Mouse (Mus musculus) midbrain, embryonic 15.5 days (tissue): Measurements from ENCODE around the gene Iqsec1. TPM values are rescaled to one million over a fixed set of nuclear protein-coding genes. Genes with fewer than 3 reads are reported as not detected.
A peak's percentile ranks its signal among the peaks of the same experiment; 100 is the strongest.

Experiments used
- ATAC-seq: fragments of 200-750 bp; cut with Nextera tagmentation; replicated peaks from 2 replicates; pipeline ENCODE4 v1.8.0; 2017; ENCODE audit warnings: moderate TSS enrichment
- H3K27ac ChIP-seq: fragments of 300-500 bp; sonication (generic); 2 replicates; pipeline ENCODE4 v1.5.1; 2015; ENCODE audit warnings: mild to moderate bottlenecking, inconsistent platforms
- H3K27me3 ChIP-seq: fragments of 300-500 bp; sonication (generic); replicated peaks from 2 replicates; pipeline ENCODE4 v1.6.1; 2015; ENCODE audit warnings: inconsistent platforms
- H3K36me3 ChIP-seq: fragments of 300-500 bp; sonication (generic); replicated peaks from 2 replicates; pipeline ENCODE4 v1.6.1; 2015; ENCODE audit warnings: inconsistent platforms
- H3K4me1 ChIP-seq: fragments of 300-500 bp; sonication (generic); 2 replicates; pipeline ENCODE4 v1.6.1; 2015; ENCODE audit warnings: inconsistent platforms
- H3K4me2 ChIP-seq: fragments of 300-500 bp; sonication (generic); 2 replicates; pipeline ENCODE4 v1.6.1; 2015; ENCODE audit warnings: inconsistent platforms, mild to moderate bottlenecking, moderate library complexity
- H3K4me3 ChIP-seq: fragments of 300-500 bp; sonication (generic); 2 replicates; pipeline ENCODE4 v1.5.1; 2015; ENCODE audit warnings: mild to moderate bottlenecking, inconsistent platforms
- H3K9ac ChIP-seq: fragments of 300-500 bp; sonication (generic); 2 replicates; pipeline ENCODE4 v1.6.1; 2015; ENCODE audit warnings: mild to moderate bottlenecking, inconsistent platforms
- H3K9me3 ChIP-seq: fragments of 300-500 bp; sonication (generic); 2 replicates; pipeline ENCODE4 v1.6.1; 2016; ENCODE audit warnings: inconsistent platforms
- WGBS: fragments of 180-500 bp; shearing (Covaris S2); methylation state at CpG from one replicate; pipeline ENCODE4 v1.1.7; 2015; ENCODE audit warnings: mixed read lengths; 5-methylcytosine and 5-hydroxymethylcytosine counted together
- polyA plus RNA-seq: library from polyadenylated mRNA; unstranded; fragments of >200 nt; fragmentation: Nextera tagmentation; extraction: Ambion mirVana; gene quantifications from 2 replicates; pipeline ENCODE4 v1.2.1, GENCODE M21; 2015

Gene Iqsec1
- polyA plus RNA-seq, 1 experiment from 2014 or later = 25.9 TPM

- Histone ChIP-seq H3K4me2 (no peak overlapping the region), H3K27me3 (no peaks in the 10 kb centered on the region), H3K4me1 (peaks cover 72% of the 10 kb centered on the region), H3K9ac (no peak overlapping the region), H3K9me3 (no peaks in the 10 kb centered on the region), H3K27ac (peak overlapping the region; percentile 49), H3K36me3 (no peaks in the 10 kb centered on the region), H3K4me3 (no peak overlapping the region)
- WGBS = 39% methylated on average over 3 of the region's 3 CpGs
- no peak for ATAC-seq
Observed at GRCm38 (mm10) chr6:90712063-90712462, 276.4 kb downstream of the Iqsec1 start.

- Histone ChIP-seq H3K4me1 (peaks cover 73% of the 10 kb centered on the region), H3K27ac (peak overlapping the region; percentile 49), H3K36me3 (no peaks in the 10 kb centered on the region), H3K9ac (no peak overlapping the region), H3K4me2 (no peak overlapping the region), H3K4me3 (no peak overlapping the region), H3K9me3 (no peaks in the 10 kb centered on the region), H3K27me3 (no peaks in the 10 kb centered on the region)
- ATAC-seq = no peak
- WGBS = 16% methylated on average over 12 of the region's 12 CpGs
Observed at GRCm38 (mm10) chr6:90711476-90712035, 276.9 kb downstream of the Iqsec1 start.

- Histone ChIP-seq H3K4me2 (no peak overlapping the region), H3K4me3 (no peak overlapping the region), H3K27ac (no peak overlapping the region), H3K9me3 (no peaks in the 10 kb centered on the region), H3K36me3 (no peaks in the 10 kb centered on the region), H3K27me3 (no peaks in the 10 kb centered on the region), H3K4me1 (peaks cover 66% of the 10 kb centered on the region), H3K9ac (no peak overlapping the region)
- WGBS = 92% methylated on average over 5 of the region's 5 CpGs
- no peak for ATAC-seq
Observed at GRCm38 (mm10) chr6:90710778-90711177, 277.7 kb downstream of the Iqsec1 start.

DNA sequence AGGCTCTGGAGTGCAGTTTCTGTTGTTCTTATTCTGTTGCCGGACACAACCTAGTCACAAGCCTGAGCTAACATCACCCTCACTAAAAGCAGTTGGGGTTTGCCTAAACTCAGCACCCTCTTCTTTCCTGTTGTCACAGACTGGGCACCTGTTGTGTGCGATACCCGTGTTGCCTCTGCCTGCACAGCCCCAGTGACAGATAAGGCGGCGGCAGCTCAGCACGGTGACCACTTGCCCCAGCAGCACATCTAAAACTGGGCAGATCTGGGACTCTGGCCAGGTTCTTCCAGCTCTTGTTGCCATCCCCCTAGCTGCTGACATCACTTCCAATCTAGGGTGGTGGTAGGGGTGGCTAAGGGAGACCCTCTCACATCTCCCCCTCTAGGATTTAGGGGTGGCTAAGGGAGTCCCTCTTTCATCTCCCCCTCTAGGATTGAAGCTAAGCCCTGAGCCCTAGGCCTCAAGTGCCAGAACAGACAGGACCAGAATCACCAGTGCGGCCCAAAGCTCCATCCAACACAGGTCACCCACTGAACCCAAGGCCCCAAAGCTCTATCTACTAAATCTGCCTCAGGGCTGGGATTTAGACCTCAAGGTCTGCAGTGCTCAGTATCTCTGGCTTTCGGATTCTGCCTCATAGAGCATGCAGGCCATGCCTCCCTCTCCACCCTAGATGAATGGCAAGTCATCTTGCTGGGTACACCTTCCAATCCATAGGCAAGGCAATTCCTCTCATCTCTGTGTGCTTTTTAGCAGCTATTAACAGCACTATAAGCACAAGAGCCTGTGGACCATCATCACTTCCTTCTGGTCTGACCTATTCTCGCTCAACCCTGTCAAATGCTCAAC lies 278.3 kb downstream of the Iqsec1 start:
- H3K4me2 ChIP-seq = no peak overlapping the region
- no peak overlapping the region for H3K9ac ChIP-seq
- no peaks in the 10 kb centered on the region for H3K9me3 ChIP-seq
- H3K27me3 ChIP-seq = no peaks in the 10 kb centered on the region
- ATAC-seq = no peak
- 78% methylated on average over 9 of the region's 9 CpGs for WGBS
- H3K27ac ChIP-seq = no peak overlapping the region
- peaks cover 60% of the 10 kb centered on the region for H3K4me1 ChIP-seq
- no peak overlapping the region for H3K4me3 ChIP-seq
- H3K36me3 ChIP-seq = no peaks in the 10 kb centered on the region

GRCm38 (mm10) chr6:90708061-90708618 lies 280.3 kb downstream of the Iqsec1 start:
- Histone ChIP-seq H3K4me3 (no peak overlapping the region), H3K9me3 (no peaks in the 10 kb centered on the region), H3K36me3 (no peaks in the 10 kb centered on the region), H3K4me2 (no peak overlapping the region), H3K27me3 (no peaks in the 10 kb centered on the region), H3K4me1 (peaks cover 51% of the 10 kb centered on the region), H3K27ac (no peak overlapping the region), H3K9ac (no peak overlapping the region)
- ATAC-seq = no peak

- Histone ChIP-seq H3K27ac (peak overlapping the region; percentile 46), H3K4me3 (no peak overlapping the region), H3K27me3 (no peaks in the 10 kb centered on the region), H3K4me2 (no peak overlapping the region), H3K9ac (no peak overlapping the region), H3K36me3 (no peaks in the 10 kb centered on the region), H3K9me3 (no peaks in the 10 kb centered on the region), H3K4me1 (peaks cover 48% of the 10 kb centered on the region)
- 76% methylated on average over 4 of the region's 4 CpGs for WGBS
- no peak for ATAC-seq
Observed at GRCm38 (mm10) chr6:90707143-90707542, 281.3 kb downstream of the Iqsec1 start.

GRCm38 (mm10) chr6:90706490-90706889 lies 282.0 kb downstream of the Iqsec1 start:
- 79% methylated on average over 10 of the region's 10 CpGs for WGBS
- no peak overlapping the region for H3K9ac ChIP-seq
- no peak overlapping the region for H3K4me3 ChIP-seq
- H3K36me3 ChIP-seq = no peaks in the 10 kb centered on the region
- ATAC-seq = 0 out of 2 replicates have a peak, but pooled peaks have one; percentile 32
- no peaks in the 10 kb centered on the region for H3K27me3 ChIP-seq
- H3K4me2 ChIP-seq = no peak overlapping the region
- peak overlapping the region; percentile 46 for H3K27ac ChIP-seq
- no peaks in the 10 kb centered on the region for H3K9me3 ChIP-seq
- peaks cover 42% of the 10 kb centered on the region for H3K4me1 ChIP-seq

DNA sequence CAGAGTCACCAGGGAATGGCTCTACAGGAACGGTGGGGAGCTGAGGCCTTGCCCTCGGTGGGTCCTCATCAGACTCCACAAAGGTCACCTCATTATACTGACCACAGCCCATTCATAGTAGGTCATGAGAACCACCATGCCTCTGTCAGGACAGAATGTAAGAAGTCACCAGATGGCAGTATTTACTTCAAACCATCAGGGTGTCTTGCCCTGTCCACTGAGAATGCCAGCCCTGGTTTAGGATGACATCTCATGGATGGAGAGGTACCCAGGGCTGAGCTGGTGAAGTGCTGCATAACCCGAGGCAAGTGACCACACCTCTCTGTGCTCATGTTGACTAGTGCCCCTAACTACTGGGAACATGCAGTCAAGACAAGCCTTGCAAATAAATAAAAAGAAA lies 282.7 kb downstream of the Iqsec1 start:
- no peak overlapping the region for H3K27ac ChIP-seq
- H3K4me2 ChIP-seq = no peak overlapping the region
- no peaks in the 10 kb centered on the region for H3K9me3 ChIP-seq
- 79% methylated on average over 3 of the region's 3 CpGs for WGBS
- ATAC-seq = no peak
- H3K36me3 ChIP-seq = no peaks in the 10 kb centered on the region
- no peaks in the 10 kb centered on the region for H3K27me3 ChIP-seq
- peaks cover 34% of the 10 kb centered on the region for H3K4me1 ChIP-seq
- H3K4me3 ChIP-seq = no peak overlapping the region
- H3K9ac ChIP-seq = no peak overlapping the region

DNA sequence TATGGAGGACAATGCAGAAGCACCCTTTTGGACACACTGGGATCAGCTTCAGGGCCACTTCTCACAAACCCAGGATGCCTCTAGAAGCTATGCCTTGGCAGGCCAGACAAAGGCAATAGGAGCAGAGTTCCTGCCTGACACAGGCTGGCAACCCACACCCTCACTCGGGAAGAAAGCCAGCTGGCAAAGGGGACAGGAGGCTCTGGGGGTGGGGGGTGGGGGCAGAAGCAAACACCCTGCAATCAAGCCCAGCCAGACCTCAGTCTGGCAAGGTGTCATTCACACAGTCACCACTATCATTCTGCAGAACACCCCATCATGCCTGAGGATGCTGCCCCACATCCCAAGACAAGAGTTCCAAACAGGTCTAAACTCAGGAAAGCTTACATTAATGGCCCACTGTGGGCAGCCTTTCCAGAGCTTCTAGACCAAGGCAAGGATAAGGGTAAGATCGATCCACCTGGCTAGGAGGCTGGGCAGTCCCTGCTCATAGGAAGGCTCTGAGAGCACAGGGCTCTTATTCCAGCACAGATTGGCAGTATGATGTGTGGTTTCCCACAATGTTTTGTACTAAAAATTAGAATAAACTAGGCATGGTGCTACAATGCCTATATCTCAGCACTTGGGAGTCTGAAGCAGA lies 283.7 kb downstream of the Iqsec1 start:
- WGBS = 67% methylated on average over 2 of the region's 2 CpGs
- Histone ChIP-seq H3K27ac (0 out of 2 replicates have a peak overlapping the region, but pooled peaks have one; percentile 57), H3K27me3 (no peaks in the 10 kb centered on the region), H3K4me3 (no peak overlapping the region), H3K4me2 (no peak overlapping the region), H3K9ac (no peak overlapping the region), H3K9me3 (no peaks in the 10 kb centered on the region), H3K36me3 (no peaks in the 10 kb centered on the region), H3K4me1 (peaks cover 28% of the 10 kb centered on the region)
- no peak for ATAC-seq

DNA sequence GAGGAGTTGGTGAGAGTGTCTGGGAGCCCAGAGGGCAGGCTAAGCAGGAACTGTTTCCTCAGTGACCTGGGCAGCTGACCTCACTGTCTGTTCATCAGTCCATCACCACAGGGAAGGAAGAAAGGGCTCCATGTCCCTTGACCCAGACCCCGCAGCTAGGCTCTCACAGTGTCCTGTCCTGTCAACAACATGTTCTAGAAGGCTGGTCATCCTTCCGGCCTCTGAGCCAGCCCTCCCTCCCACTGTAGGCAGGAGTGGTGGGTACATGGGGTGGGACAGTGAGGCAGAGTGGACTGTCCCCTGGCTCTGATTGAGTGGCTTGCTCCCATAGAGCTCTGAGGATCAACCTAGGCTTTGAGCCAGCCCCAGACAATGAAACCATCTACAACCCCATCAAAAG lies 284.7 kb downstream of the Iqsec1 start:
- whole genome bisulfite sequencing = 62% methylated on average over 2 of the region's 2 CpGs
- no peak overlapping the region for H3K4me3 ChIP-seq
- peak overlapping the region; percentile 57 for H3K27ac ChIP-seq
- ATAC-seq = 0 out of 2 replicates have a peak, but pooled peaks have one; percentile 8
- H3K27me3 ChIP-seq = no peaks in the 10 kb centered on the region
- no peaks in the 10 kb centered on the region for H3K9me3 ChIP-seq
- H3K4me2 ChIP-seq = no peak overlapping the region
- no peaks in the 10 kb centered on the region for H3K36me3 ChIP-seq
- H3K4me1 ChIP-seq = peaks cover 32% of the 10 kb centered on the region
- no peak overlapping the region for H3K9ac ChIP-seq

- WGBS = 35% methylated on average over 4 of the region's 4 CpGs
- peak; percentile 24; the same call in 1 of the 2 replicates for ATAC-seq
- no peak overlapping the region for H3K9ac ChIP-seq
Observed at GRCm38 (mm10) chr6:90702837-90703735, 285.4 kb downstream of the Iqsec1 start.

More at GRCm38 (mm10) chr6:90702837-90703735, 285.4 kb downstream of the Iqsec1 start:
- Histone ChIP-seq H3K4me1 (peaks cover 32% of the 10 kb centered on the region), H3K4me3 (no peak overlapping the region), H3K9me3 (no peaks in the 10 kb centered on the region), H3K27ac (peak overlapping the region; percentile 57), H3K4me2 (no peak overlapping the region), H3K27me3 (no peaks in the 10 kb centered on the region), H3K36me3 (no peaks in the 10 kb centered on the region)
